ENCODE assay signal across 24 mouse cellular contexts in genomic region chr6:32034226-32034625, GRCm38 (mm10). TPM values are rescaled to one million over a fixed set of nuclear protein-coding genes. Genes with fewer than 3 reads are reported as not detected.
"Had no signal": no experiment of that assay in that cellular context is flagged by ENCODE, and none has a peak within 500 bp of the region (broad histone marks: within the 10 kb centered on the region; RNA-seq: fewer than 3 reads in every experiment).

No protein-coding gene starts in this region.

- H3K4me3 ChIP-seq: neural tube, embryonic 13.5 days; neural tube, embryonic 15.5 days; stomach, embryonic 15.5 days had no signal

- H3K27ac ChIP-seq: neural tube, embryonic 13.5 days; neural tube, embryonic 15.5 days; stomach, embryonic 15.5 days; stomach, postnatal 0 days had no signal

- H3K4me1 ChIP-seq: neural tube, embryonic 13.5 days; neural tube, embryonic 15.5 days; stomach, embryonic 15.5 days had no signal

- DNase-seq: retina, postnatal 1 day; right cerebral cortex, adult 18-20 months; right cerebral cortex, postnatal 14 days; right cerebral cortex, postnatal 25 days; right cerebral cortex, postnatal 4 days; spleen, adult 18-20 months; thymus, adult 18-20 months; thymus, adult 2 months; thymus, postnatal 14 days; thymus, postnatal 25 days; thymus, postnatal 36 days; thymus, postnatal 4 days had no signal

- H3K27me3 ChIP-seq: neural tube, embryonic 13.5 days; neural tube, embryonic 15.5 days; stomach, embryonic 15.5 days had no signal

- H3K9me3 ChIP-seq: neural tube, embryonic 13.5 days; neural tube, embryonic 15.5 days; stomach, embryonic 15.5 days had no signal

- H3K9ac ChIP-seq: neural tube, embryonic 13.5 days; neural tube, embryonic 15.5 days; stomach, embryonic 15.5 days had no signal

- H3K36me3 ChIP-seq: neural tube, embryonic 13.5 days; neural tube, embryonic 15.5 days; stomach, embryonic 15.5 days had no signal

RNA-seq across cellular contexts. Expression of gene 1700012A03Rik, which starts 15.8 kb away (rescaled TPM):
- total RNA-seq: neutrophil, adult 5-6 weeks had no signal
- polyA plus RNA-seq: neural tube, embryonic 13.5 days; neural tube, embryonic 14.5 days; neural tube, embryonic 15.5 days; small intestine, adult 2 months; spleen, adult 2 months; stomach, embryonic 14.5 days; stomach, embryonic 15.5 days; stomach, embryonic 16.5 days; stomach, postnatal 0 days; thymus, adult 2 months; thymus, postnatal 0 days; urinary bladder, adult 2 months had no signal
